Mouse (Mus musculus): ENCODE measurements at regions not wholly inside any gene's neighbourhood (a gene's known extent, or its start where the extent isn't known, plus 50 kb on each side); places are given as distances from the start of the nearest gene placed in this dataset.

DNA sequence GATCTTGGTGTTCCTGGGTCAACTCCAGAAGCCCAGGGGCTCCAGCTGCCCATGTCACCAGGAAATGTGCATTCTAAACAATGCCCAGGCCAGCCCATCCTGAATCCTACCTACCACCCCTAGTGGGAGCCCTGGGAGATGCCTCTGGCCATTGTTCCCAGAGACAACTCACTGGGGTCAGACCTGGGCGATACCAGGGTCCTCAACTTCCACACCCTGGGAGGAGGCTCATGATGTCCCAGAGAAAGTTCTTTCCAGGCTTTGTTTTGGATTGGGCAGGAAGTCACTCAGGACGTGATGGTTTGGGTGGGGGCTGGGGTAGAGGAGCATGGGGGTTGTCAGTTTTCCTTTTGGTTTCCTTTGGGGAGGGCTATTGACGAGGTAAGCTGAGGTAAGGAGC, 97.1 kb downstream of the Efnb1 start:
- H3K36me3 ChIP-seq (ENCODE audit: control insufficient read depth, insufficient read depth, low read length): no peaks in the 10 kb centered on the region
- peaks cover 2% of the 10 kb centered on the region; the same call in 1 of the 2 replicates for H3K4me1 ChIP-seq (ENCODE audit: control insufficient read depth, insufficient read depth, low read length)
- H3K9ac ChIP-seq (ENCODE audit: low read depth, low read length): no peak overlapping the region
- DNase-seq: peak in 1 of 2 experiments; percentile 46
- 57% methylated on average over 3 of the region's 3 CpGs for WGBS
- no peaks in the 10 kb centered on the region for H3K79me2 ChIP-seq (replicated peaks; ENCODE audit: control insufficient read depth, insufficient read depth, low read length)
- no peaks in the 10 kb centered on the region for H3K27me3 ChIP-seq (ENCODE audit: control insufficient read depth, insufficient read depth, low read length)
- TF ChIP-seq POLR2A (IDR thresholded peaks at IDR 0.05; ENCODE audit: insufficient read depth, low read depth, low read length) (no peak), CTCF (IDR thresholded peaks at IDR 0.05) (peak; percentile 48), EP300 (IDR thresholded peaks at IDR 0.05; ENCODE audit: insufficient read depth, low read depth, low read length) (peak; percentile 82)
- intact Hi-C loops (cut with DNase I): loop anchor here (1.0 to 5.0 kb wide), 3 partner anchors 34 to 96 kb away; partner anchors contain the start of gene Efnb1
- H3K27ac ChIP-seq: peak overlapping the region; percentile 64
- no peak overlapping the region for H3K4me3 ChIP-seq

DNA sequence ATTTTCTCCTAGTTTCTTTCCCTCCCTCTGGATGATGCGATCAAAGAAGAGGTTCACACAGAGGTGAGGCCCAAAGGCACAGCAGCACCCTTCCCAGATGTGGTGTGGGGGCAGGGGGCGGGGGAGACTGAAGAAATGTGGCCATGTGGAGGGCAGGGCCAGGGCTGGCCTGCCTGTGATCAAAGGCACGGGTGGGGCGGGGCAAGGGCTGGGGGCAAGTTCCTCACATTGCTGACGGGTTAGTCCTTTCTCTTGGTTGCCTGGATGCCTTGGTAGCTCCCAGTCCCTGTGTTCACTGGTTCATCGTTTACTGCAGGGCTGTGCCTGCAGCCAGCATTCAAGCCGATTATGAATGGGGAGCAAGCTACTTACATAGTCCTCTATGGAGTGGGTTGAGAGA, 96.4 kb downstream of the Efnb1 start:
- peaks cover 2% of the 10 kb centered on the region; the same call in 1 of the 2 replicates for H3K4me1 ChIP-seq (ENCODE audit: control insufficient read depth, insufficient read depth, low read length)
- peak overlapping the region; percentile 64 for H3K27ac ChIP-seq
- no peak overlapping the region for H3K4me3 ChIP-seq
- H3K79me2 ChIP-seq (replicated peaks; ENCODE audit: control insufficient read depth, insufficient read depth, low read length): no peaks in the 10 kb centered on the region
- H3K36me3 ChIP-seq (ENCODE audit: control insufficient read depth, insufficient read depth, low read length): no peaks in the 10 kb centered on the region
- DNase-seq: no peak
- TF ChIP-seq POLR2A (IDR thresholded peaks at IDR 0.05; ENCODE audit: insufficient read depth, low read depth, low read length) (no peak), EP300 (IDR thresholded peaks at IDR 0.05; ENCODE audit: insufficient read depth, low read depth, low read length) (no peak), CTCF (IDR thresholded peaks at IDR 0.05) (no peak)
- intact Hi-C loops (cut with DNase I): loop anchor here (2.0 to 5.0 kb wide), 2 partner anchors 58 to 95 kb away; partner anchors contain the start of gene Efnb1
- H3K9ac ChIP-seq (ENCODE audit: low read depth, low read length): no peak overlapping the region
- 81% methylated on average over 7 of the region's 7 CpGs for WGBS
- H3K27me3 ChIP-seq (ENCODE audit: control insufficient read depth, insufficient read depth, low read length): no peaks in the 10 kb centered on the region

DNA sequence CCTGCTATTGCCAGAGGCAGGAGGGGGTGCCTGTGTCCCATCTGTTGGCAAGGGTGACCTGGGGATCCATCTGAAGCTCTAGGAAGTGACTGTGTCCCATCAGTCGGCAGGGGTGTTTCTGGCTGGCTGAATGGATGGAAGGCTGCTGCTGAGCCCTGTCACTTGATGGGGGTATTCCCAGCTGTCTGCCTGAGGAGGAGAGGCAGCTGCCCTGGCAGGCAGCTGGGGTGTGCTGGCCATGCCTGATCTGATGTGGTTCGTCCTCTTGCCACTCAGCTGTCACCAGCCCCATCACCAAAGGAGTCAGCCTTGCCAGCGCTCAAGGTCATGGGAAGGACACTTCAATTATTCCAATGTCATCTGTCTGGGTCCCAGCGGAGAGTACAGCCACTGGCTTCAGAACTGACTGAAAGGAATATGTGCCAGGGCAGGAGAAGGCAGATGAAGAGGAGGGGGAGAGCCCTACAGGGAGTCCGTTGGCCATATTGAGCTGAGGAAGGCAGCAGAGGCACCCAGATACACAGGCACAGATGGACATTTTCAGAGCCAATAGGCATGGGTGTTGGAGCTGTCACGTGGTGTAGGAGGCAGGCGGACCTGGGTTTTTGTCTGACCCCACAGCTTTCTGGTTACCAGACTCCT, 89.3 kb downstream of the Efnb1 start:
- no peak overlapping the region for H3K27ac ChIP-seq
- H3K4me1 ChIP-seq (ENCODE audit: control insufficient read depth, insufficient read depth, low read length): no peaks in the 10 kb centered on the region; the same call in 1 of the 2 replicates
- no peak overlapping the region for H3K9ac ChIP-seq (ENCODE audit: low read depth, low read length)
- no peaks in the 10 kb centered on the region for H3K79me2 ChIP-seq (replicated peaks; ENCODE audit: control insufficient read depth, insufficient read depth, low read length)
- no peak overlapping the region for H3K4me3 ChIP-seq
- WGBS: 50% methylated on average over 7 of the region's 7 CpGs
- no peaks in the 10 kb centered on the region for H3K36me3 ChIP-seq (ENCODE audit: control insufficient read depth, insufficient read depth, low read length)
- TF ChIP-seq POLR2A (IDR thresholded peaks at IDR 0.05; ENCODE audit: insufficient read depth, low read depth, low read length) (no peak), CTCF (IDR thresholded peaks at IDR 0.05) (no peak), EP300 (IDR thresholded peaks at IDR 0.05; ENCODE audit: insufficient read depth, low read depth, low read length) (no peak)
- intact Hi-C loops (cut with DNase I): no loop called here
- no peak for DNase-seq
- no peaks in the 10 kb centered on the region for H3K27me3 ChIP-seq (ENCODE audit: control insufficient read depth, insufficient read depth, low read length)

DNA sequence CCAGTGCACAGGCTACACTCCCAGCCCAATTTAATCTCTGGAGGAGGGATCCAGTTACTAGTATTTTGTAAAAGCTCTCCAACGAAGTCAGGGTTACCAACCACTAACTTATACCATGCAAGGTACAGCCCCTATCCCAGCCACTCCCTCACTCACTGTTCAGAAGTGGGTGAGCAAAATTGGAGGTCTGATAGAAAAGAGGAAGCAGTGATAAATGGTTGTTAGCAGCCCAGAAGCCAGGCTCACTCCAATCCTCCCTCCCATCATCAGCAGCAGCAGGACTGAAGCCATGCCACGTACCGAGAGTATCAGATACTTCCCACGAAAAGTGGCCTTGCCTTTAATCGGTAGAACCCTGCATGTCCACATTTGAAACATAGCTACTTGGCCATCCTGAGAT, 86.1 kb downstream of the Efnb1 start:
- DNase-seq: no peak
- Histone ChIP-seq H3K79me2 (replicated peaks; ENCODE audit: control insufficient read depth, insufficient read depth, low read length) (no peaks in the 10 kb centered on the region), H3K4me1 (ENCODE audit: control insufficient read depth, insufficient read depth, low read length) (peaks cover 3% of the 10 kb centered on the region), H3K36me3 (ENCODE audit: control insufficient read depth, insufficient read depth, low read length) (no peaks in the 10 kb centered on the region), H3K27me3 (ENCODE audit: control insufficient read depth, insufficient read depth, low read length) (no peaks in the 10 kb centered on the region), H3K9ac (ENCODE audit: low read depth, low read length) (no peak overlapping the region), H3K27ac (no peak overlapping the region), H3K4me3 (no peak overlapping the region)
- 78% methylated on average over 5 of the region's 5 CpGs for WGBS
- intact Hi-C loops (cut with DNase I): no loop called here
- no peak for TF ChIP-seq CTCF (IDR thresholded peaks at IDR 0.05)
- TF ChIP-seq POLR2A (IDR thresholded peaks at IDR 0.05; ENCODE audit: insufficient read depth, low read depth, low read length): no peak
- no peak for TF ChIP-seq EP300 (IDR thresholded peaks at IDR 0.05; ENCODE audit: insufficient read depth, low read depth, low read length)

DNA sequence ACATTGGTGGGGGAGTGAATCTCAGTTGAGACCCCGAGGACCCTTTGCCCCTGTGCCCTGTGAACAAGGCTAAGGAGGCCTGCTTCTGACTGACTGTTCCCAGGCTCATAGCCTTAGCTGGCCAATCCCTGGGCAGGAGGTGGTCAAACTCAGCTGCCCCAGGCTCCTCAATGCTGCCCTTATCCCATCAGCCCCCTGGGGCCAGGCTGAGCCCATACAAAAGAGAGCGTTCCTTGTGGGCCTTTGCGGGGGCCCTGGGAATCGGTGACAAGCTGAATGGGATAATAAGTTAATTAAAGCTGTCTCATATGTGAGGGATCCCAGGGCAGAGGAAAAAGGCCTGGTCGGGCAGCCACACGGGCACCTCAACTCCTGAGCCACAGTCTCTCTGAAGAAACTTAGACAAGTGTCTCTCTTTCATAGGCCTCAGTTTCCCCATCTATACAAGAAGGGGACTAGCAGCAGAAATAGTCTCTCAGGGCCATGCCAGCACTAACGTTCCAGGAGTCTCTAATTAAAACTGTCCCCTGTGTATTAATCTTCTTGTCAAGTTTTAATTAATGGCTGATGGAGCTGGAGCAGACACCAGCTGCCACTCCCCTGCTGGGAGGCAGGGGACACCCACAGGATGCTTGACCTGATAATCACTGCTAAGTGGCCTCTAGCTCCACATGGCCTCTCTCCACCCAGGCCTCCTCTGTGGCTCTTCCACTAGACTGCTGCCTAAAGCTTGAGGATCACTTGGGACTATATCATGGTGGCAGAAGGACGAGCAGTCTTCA, 84.9 kb downstream of the Efnb1 start:
- TF ChIP-seq POLR2A (IDR thresholded peaks at IDR 0.05; ENCODE audit: insufficient read depth, low read depth, low read length) (no peak), CTCF (IDR thresholded peaks at IDR 0.05) (no peak)
- H3K27me3 ChIP-seq (ENCODE audit: control insufficient read depth, insufficient read depth, low read length): no peaks in the 10 kb centered on the region
- H3K9ac ChIP-seq (ENCODE audit: low read depth, low read length): no peak overlapping the region
- H3K36me3 ChIP-seq (ENCODE audit: control insufficient read depth, insufficient read depth, low read length): no peaks in the 10 kb centered on the region
- intact Hi-C loops (cut with DNase I): no loop called here
- DNase-seq: no peak
- no peak overlapping the region for H3K4me3 ChIP-seq
- no peak overlapping the region for H3K27ac ChIP-seq
- peaks cover 5% of the 10 kb centered on the region for H3K4me1 ChIP-seq (ENCODE audit: control insufficient read depth, insufficient read depth, low read length)
- no peaks in the 10 kb centered on the region for H3K79me2 ChIP-seq (replicated peaks; ENCODE audit: control insufficient read depth, insufficient read depth, low read length)
- 77% methylated on average over 8 of the region's 8 CpGs for WGBS

DNA sequence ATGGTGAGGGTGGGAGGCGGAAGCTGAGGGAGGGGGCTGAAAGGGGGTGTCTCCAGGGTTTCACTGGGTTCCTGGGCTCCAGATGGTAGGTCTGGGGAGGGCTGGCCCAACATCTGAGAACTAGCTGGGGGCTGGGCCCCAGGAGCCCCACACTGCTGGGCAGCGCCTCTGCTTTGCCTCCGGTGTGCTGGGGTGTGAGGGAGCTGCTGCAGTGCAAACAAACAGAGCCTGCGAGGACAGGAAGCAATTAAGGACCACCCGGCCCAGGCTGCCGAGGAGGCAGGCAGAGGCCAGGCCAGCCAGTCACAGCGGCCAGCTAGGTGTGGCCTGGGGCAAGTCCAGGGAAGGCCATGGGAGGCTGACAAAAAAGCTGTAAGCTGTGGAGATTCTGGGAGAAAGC, 82.3 kb downstream of the Efnb1 start:
- Histone ChIP-seq H3K9ac (ENCODE audit: low read depth, low read length) (no peak overlapping the region), H3K4me3 (no peak overlapping the region), H3K27ac (no peak overlapping the region), H3K36me3 (ENCODE audit: control insufficient read depth, insufficient read depth, low read length) (no peaks in the 10 kb centered on the region), H3K79me2 (replicated peaks; ENCODE audit: control insufficient read depth, insufficient read depth, low read length) (no peaks in the 10 kb centered on the region), H3K27me3 (ENCODE audit: control insufficient read depth, insufficient read depth, low read length) (no peaks in the 10 kb centered on the region), H3K4me1 (ENCODE audit: control insufficient read depth, insufficient read depth, low read length) (peaks cover 6% of the 10 kb centered on the region)
- intact Hi-C loops (cut with DNase I): loop anchor here (5.0 kb wide), 1 partner anchor 81 kb away; the partner anchor contains the start of gene Efnb1
- peak in 1 of 2 experiments; percentile 24 for DNase-seq
- WGBS: 51% methylated on average over 7 of the region's 7 CpGs
- TF ChIP-seq POLR2A (IDR thresholded peaks at IDR 0.05; ENCODE audit: insufficient read depth, low read depth, low read length) (no peak), EP300 (IDR thresholded peaks at IDR 0.05; ENCODE audit: insufficient read depth, low read depth, low read length) (no peak), CTCF (IDR thresholded peaks at IDR 0.05) (no peak)

Data from heart, adult 2 months (tissue).